Mouse (Mus musculus) mouse trophoblast stem cell (cell line): ENCODE measurements around the gene Gys1.
"Not testable (repeated sequence)": the region's sequence is repeated elsewhere in the genome, so short reads cannot be mapped to it uniquely, and the experiment has no call there.

ENCODE experiments used
- in situ Hi-C, 2 experiments: fragments of 300-500 bp; cut with MseI, MboI; formaldehyde crosslinking; loops; 2 replicates in 1 of 2; 3 replicates in 1 of 2; pipeline ENCODE4 v1.15.1; 2025

Gys1 gene

GRCm38 (mm10) chr7:45434203-45435015 is at the start of gene Gys1:
Gene Gys1, plus strand, starts transcription at chr7:45434844.
- in situ Hi-C loops = no loop called here

- in situ Hi-C loops = no loop called here
Measured at GRCm38 (mm10) chr7:45386077-45386476, 48.6 kb upstream of the Gys1 start.

GRCm38 (mm10) chr7:45395129-45395541 is 39.5 kb upstream of the Gys1 start:
- in situ Hi-C loops = no loop called here

- in situ Hi-C loops = no loop called here
Measured at GRCm38 (mm10) chr7:45395578-45396336, 38.9 kb upstream of the Gys1 start, which contains the start of gene Snrnp70. Gene Snrnp70, minus strand, starts transcription at chr7:45395742.

- in situ Hi-C loops = not testable (repeated sequence)
Measured at GRCm38 (mm10) chr7:45396337-45396775, 38.3 kb upstream of the Gys1 start.

GRCm38 (mm10) chr7:45396787-45397186 is 37.9 kb upstream of the Gys1 start:
- in situ Hi-C loops = no loop called here

- in situ Hi-C loops = no loop called here
Measured at GRCm38 (mm10) chr7:45401521-45402085, 33.0 kb upstream of the Gys1 start.

GRCm38 (mm10) chr7:45403532-45404261 is 30.9 kb upstream of the Gys1 start:
- in situ Hi-C loops = no loop called here

- in situ Hi-C loops = loop anchor here in 1 of 2 experiments (5.0 kb wide), 1 partner anchor 42 kb away; no protein-coding TSS in a partner anchor
Measured at GRCm38 (mm10) chr7:45405091-45406075, 29.3 kb upstream of the Gys1 start, which contains the start of gene Kcna7. Gene Kcna7, plus strand, starts transcription at chr7:45405653.

GRCm38 (mm10) chr7:45406157-45407156 is 28.2 kb upstream of the Gys1 start:
- in situ Hi-C loops = loop anchor here in 1 of 2 experiments (5.0 kb wide), 1 partner anchor 41 kb away; no protein-coding TSS in a partner anchor

GRCm38 (mm10) chr7:45407836-45408235 is 26.8 kb upstream of the Gys1 start:
- in situ Hi-C loops = loop anchor here in 1 of 2 experiments (5.0 kb wide), 1 partner anchor 39 kb away; no protein-coding TSS in a partner anchor

GRCm38 (mm10) chr7:45408351-45408750 is 26.3 kb upstream of the Gys1 start:
- in situ Hi-C loops = loop anchor here in 1 of 2 experiments (5.0 kb wide), 1 partner anchor 39 kb away; no protein-coding TSS in a partner anchor

- in situ Hi-C loops = loop anchor here in 1 of 2 experiments (5.0 kb wide), 1 partner anchor 38 kb away; no protein-coding TSS in a partner anchor
Measured at GRCm38 (mm10) chr7:45408949-45409348, 25.7 kb upstream of the Gys1 start.

GRCm38 (mm10) chr7:45409497-45410163 is 25.0 kb upstream of the Gys1 start:
- in situ Hi-C loops = loop anchor here in 1 of 2 experiments (5.0 kb wide), 1 partner anchor 38 kb away; no protein-coding TSS in a partner anchor

- in situ Hi-C loops = no loop called here
Measured at GRCm38 (mm10) chr7:45412421-45412820, 22.2 kb upstream of the Gys1 start.

GRCm38 (mm10) chr7:45413113-45413863 is 21.4 kb upstream of the Gys1 start, which contains the start of gene Ntf5:
Gene Ntf5, plus strand, starts transcription at chr7:45413695.
- in situ Hi-C loops = no loop called here
